Mouse (Mus musculus) heart, postnatal 10 days (tissue): ENCODE measurements at regions not wholly inside any gene's neighbourhood (a gene's known extent, or its start where the extent isn't known, plus 50 kb on each side); places are given as distances from the start of the nearest gene placed in this dataset.

Source experiments
- DNase-seq, 2 experiments: peaks; one replicate each; pipeline ENCODE4 v3.0.0; 2021
- intact Hi-C: fragments of 180-260 bp; cut with DNase I; formaldehyde crosslinking; loops from one replicate; pipeline ENCODE4 v1.15.1; 2025

- intact Hi-C loops, result loop anchor here (5.0 kb wide), 2 partner anchors 33 to 48 kb away; no protein-coding TSS in a partner anchor
- DNase-seq, result no peak
These were observed 54.4 kb upstream of the Csrp1 start for GRCm38 (mm10) chr1:135665484-135665883.

GRCm38 (mm10) chr1:135668331-135668730, 51.5 kb upstream of the Csrp1 start:
- DNase-seq, result peak; percentile 50 to 58
- intact Hi-C loops, result loop anchor here (5.0 kb wide), 2 partner anchors 36 to 51 kb away; no protein-coding TSS in a partner anchor

GRCm38 (mm10) chr1:135668951-135669350, 50.9 kb upstream of the Csrp1 start:
- DNase-seq, result no peak
- intact Hi-C loops, result loop anchor here (5.0 kb wide), 2 partner anchors 37 to 52 kb away; no protein-coding TSS in a partner anchor

DNA sequence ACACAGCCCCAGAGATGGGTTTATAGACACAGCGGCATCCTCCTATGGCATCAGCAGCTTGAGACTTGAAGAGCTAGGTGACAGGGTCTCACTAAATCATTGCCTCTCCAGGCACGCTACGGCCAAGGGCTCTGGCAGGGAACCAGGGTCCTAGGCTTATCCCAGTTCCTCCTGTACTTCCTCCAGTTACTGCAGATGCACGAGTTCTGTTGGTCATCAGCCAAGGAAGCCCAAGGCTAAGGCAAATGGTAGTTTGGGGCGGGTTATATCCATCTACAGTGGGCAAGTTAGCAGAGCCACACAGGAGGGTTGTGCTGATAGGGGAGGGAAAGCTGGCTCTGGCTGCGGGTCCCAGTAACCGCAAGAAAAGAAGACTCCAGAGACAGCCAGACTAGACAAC, 50.1 kb upstream of the Csrp1 start:
- intact Hi-C loops, result loop anchor here (1.0 to 5.0 kb wide), 5 partner anchors 29 to 209 kb away; no protein-coding TSS in a partner anchor
- DNase-seq, result peak; percentile 71
